Mouse (Mus musculus) bone marrow macrophage, adult 2 months (primary cell): ENCODE measurements around the gene Myl10.

ENCODE experiments used
- CTCF ChIP-seq: IDR thresholded peaks from 2 replicates; pipeline ENCODE4 v1.5.1; 2012; ENCODE audit warnings: low read depth, mild to moderate bottlenecking, low read length, moderate library complexity
- POLR2A ChIP-seq: IDR thresholded peaks from 2 replicates; pipeline ENCODE4 v1.6.1; 2012; ENCODE audit warnings: mild to moderate bottlenecking, low read depth, low read length, borderline replicate concordance

DNA sequence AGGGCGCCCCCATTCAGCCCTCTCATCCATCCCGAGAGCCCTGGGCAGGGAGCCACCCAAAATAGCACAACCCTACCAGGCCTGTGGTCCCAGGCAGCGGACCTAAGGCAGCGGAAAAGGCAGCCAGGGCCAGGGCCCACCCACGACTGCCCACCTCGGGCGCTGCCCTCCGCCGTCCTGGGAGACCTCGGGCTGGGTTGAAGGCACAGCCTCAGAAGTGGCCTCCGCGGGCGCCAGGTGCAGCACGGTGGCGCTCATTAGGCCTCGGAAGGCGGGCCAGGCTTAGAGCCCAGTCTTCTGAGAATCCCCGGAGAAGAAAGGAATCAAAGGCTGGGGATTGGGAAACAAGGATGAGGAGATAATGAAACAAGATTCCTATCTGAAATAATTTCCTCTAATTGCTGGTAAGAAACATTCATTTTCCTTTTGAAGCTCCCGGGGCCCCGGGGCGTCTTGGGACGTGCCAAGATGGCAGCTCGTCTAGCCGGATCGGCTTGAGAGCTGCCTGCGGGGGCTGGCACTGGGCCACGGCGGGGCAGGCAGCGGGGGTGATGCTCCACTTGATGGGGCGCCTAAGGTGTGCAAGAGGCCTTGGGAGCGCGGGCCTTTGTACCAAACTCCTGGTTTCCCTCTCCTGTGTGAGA, 21.4 kb downstream of the Myl10 start:
- TF ChIP-seq CTCF (no peak), POLR2A (no peak)
